Mouse (Mus musculus): ENCODE measurements around the gene Hnrnpdl. TPM values are rescaled to one million over a fixed set of nuclear protein-coding genes. Genes with fewer than 3 reads are reported as not detected.

Gene Hnrnpdl
- polyA plus RNA-seq, 1 experiment: 257 TPM

DNA sequence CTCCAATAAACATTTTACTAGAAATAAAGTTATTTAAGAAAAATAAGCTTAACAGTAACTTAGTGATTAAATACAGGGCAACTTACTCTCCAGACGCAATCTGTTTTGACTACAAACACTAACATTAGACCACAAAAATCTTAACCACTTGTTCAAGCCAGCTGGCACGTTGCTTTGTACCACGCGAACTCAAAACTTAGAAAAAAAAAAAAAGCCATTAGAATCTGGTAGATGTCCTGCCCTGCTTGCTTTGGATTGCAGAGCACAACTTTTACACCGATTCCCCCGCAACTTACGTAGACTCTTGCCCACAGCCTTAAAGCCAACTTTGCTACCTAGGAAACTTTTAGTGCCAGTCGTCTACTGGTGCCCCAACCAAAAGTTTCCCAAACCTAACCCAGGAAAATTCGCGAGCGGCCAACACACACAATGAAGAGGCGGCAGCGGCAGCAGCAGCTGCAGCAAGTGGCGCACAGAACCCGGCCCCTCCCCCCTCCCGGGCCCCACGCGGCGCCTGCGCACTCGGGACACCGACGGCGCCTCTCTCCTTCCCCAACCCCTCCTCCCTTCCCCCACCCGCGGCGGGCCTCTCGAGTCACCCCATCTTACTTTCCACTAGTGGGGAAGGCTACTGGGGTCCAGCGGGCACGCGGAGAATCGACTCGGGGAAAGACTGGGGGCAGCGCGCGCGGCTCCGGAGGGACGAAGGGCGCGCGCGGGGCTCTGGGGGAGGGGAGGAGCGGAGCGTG lies 1.3 kb downstream of the Hnrnpdl start:
- under 1% methylated on average over 43 of the region's 45 CpGs for WGBS
- H3K4me3 ChIP-seq (replicated peaks; ENCODE audit: insufficient read depth, low read depth, low read length): peak overlapping the region; percentile 97
- no peaks in the 10 kb centered on the region; the same call in 1 of the 2 replicates for H3K4me1 ChIP-seq (ENCODE audit: control insufficient read depth, insufficient read depth, low read length)
- H3K27ac ChIP-seq (ENCODE audit: insufficient read depth, low read length): peak overlapping the region; percentile 96
- TF ChIP-seq POLR2A (IDR thresholded peaks at IDR 0.05; ENCODE audit: borderline replicate concordance, insufficient read depth, low read length) (no peak), CTCF (IDR thresholded peaks at IDR 0.05; ENCODE audit: borderline replicate concordance, insufficient read depth, low read depth, low read length) (no peak)
- H3K27me3 ChIP-seq (ENCODE audit: control insufficient read depth, insufficient read depth, low read length): no peaks in the 10 kb centered on the region
- DNase-seq: peak; percentile 86 to 87

- Histone ChIP-seq H3K27me3 (ENCODE audit: control insufficient read depth, insufficient read depth, low read length) (no peaks in the 10 kb centered on the region), H3K4me1 (ENCODE audit: control insufficient read depth, insufficient read depth, low read length) (no peaks in the 10 kb centered on the region; the same call in 1 of the 2 replicates), H3K4me3 (replicated peaks; ENCODE audit: insufficient read depth, low read depth, low read length) (peak overlapping the region; percentile 24), H3K27ac (ENCODE audit: insufficient read depth, low read length) (no peak overlapping the region)
- WGBS: 6% methylated on average over 7 of the region's 7 CpGs
- DNase-seq: no peak
- no peak for TF ChIP-seq POLR2A (IDR thresholded peaks at IDR 0.05; ENCODE audit: borderline replicate concordance, insufficient read depth, low read length)
These were observed 2.8 kb downstream of the Hnrnpdl start for GRCm38 (mm10) chr5:100036681-100037080.

- H3K4me3 ChIP-seq (replicated peaks; ENCODE audit: insufficient read depth, low read depth, low read length): peak overlapping the region; percentile 22
- no peak for DNase-seq
- no peaks in the 10 kb centered on the region for H3K27me3 ChIP-seq (ENCODE audit: control insufficient read depth, insufficient read depth, low read length)
- no peaks in the 10 kb centered on the region; the same call in 1 of the 2 replicates for H3K4me1 ChIP-seq (ENCODE audit: control insufficient read depth, insufficient read depth, low read length)
- 21% methylated on average over 7 of the region's 7 CpGs for WGBS
- H3K27ac ChIP-seq (ENCODE audit: insufficient read depth, low read length): no peak overlapping the region
- TF ChIP-seq POLR2A (IDR thresholded peaks at IDR 0.05; ENCODE audit: borderline replicate concordance, insufficient read depth, low read length): no peak
- 0 out of 2 replicates have a peak, but pooled peaks have one; percentile 19 for TF ChIP-seq CTCF (IDR thresholded peaks at IDR 0.05; ENCODE audit: borderline replicate concordance, insufficient read depth, low read depth, low read length)
These were observed 3.5 kb downstream of the Hnrnpdl start for GRCm38 (mm10) chr5:100035950-100036349.

GRCm38 (mm10) chr5:100032646-100033045 lies 6.8 kb downstream of the Hnrnpdl start:
- Histone ChIP-seq H3K4me3 (replicated peaks; ENCODE audit: insufficient read depth, low read depth, low read length) (no peak overlapping the region), H3K27ac (ENCODE audit: insufficient read depth, low read length) (no peak overlapping the region), H3K27me3 (ENCODE audit: control insufficient read depth, insufficient read depth, low read length) (no peaks in the 10 kb centered on the region; the same call in 1 of the 2 replicates), H3K4me1 (ENCODE audit: control insufficient read depth, insufficient read depth, low read length) (no peaks in the 10 kb centered on the region; the same call in 1 of the 2 replicates)
- WGBS: 63% methylated on average over 3 of the region's 3 CpGs
- DNase-seq: no peak
- TF ChIP-seq CTCF (IDR thresholded peaks at IDR 0.05; ENCODE audit: borderline replicate concordance, insufficient read depth, low read depth, low read length) (no peak), POLR2A (IDR thresholded peaks at IDR 0.05; ENCODE audit: borderline replicate concordance, insufficient read depth, low read length) (no peak)

- no peak overlapping the region for H3K27ac ChIP-seq (ENCODE audit: insufficient read depth, low read length)
- no peaks in the 10 kb centered on the region; the same call in 1 of the 2 replicates for H3K4me1 ChIP-seq (ENCODE audit: control insufficient read depth, insufficient read depth, low read length)
- 91% methylated on average over 2 of the region's 2 CpGs for WGBS
- H3K27me3 ChIP-seq (ENCODE audit: control insufficient read depth, insufficient read depth, low read length): no peaks in the 10 kb centered on the region; the same call in 1 of the 2 replicates
- no peak for DNase-seq
- TF ChIP-seq CTCF (IDR thresholded peaks at IDR 0.05; ENCODE audit: borderline replicate concordance, insufficient read depth, low read depth, low read length) (no peak), POLR2A (IDR thresholded peaks at IDR 0.05; ENCODE audit: borderline replicate concordance, insufficient read depth, low read length) (no peak)
- no peak overlapping the region for H3K4me3 ChIP-seq (replicated peaks; ENCODE audit: insufficient read depth, low read depth, low read length)
These were observed 7.4 kb downstream of the Hnrnpdl start for GRCm38 (mm10) chr5:100032107-100032506.

- H3K4me3 ChIP-seq (replicated peaks; ENCODE audit: insufficient read depth, low read depth, low read length): no peak overlapping the region
- H3K27ac ChIP-seq (ENCODE audit: insufficient read depth, low read length): no peak overlapping the region
- no peaks in the 10 kb centered on the region; the same call in 1 of the 2 replicates for H3K27me3 ChIP-seq (ENCODE audit: control insufficient read depth, insufficient read depth, low read length)
- no peak for TF ChIP-seq CTCF (IDR thresholded peaks at IDR 0.05; ENCODE audit: borderline replicate concordance, insufficient read depth, low read depth, low read length)
- no peak for TF ChIP-seq POLR2A (IDR thresholded peaks at IDR 0.05; ENCODE audit: borderline replicate concordance, insufficient read depth, low read length)
- DNase-seq: no peak
- WGBS: 19% methylated on average over 6 of the region's 6 CpGs
- H3K4me1 ChIP-seq (ENCODE audit: control insufficient read depth, insufficient read depth, low read length): no peaks in the 10 kb centered on the region; the same call in 1 of the 2 replicates
These were observed 9.4 kb downstream of the Hnrnpdl start for GRCm38 (mm10) chr5:100030069-100030468.

GRCm38 (mm10) chr5:100024868-100025267 lies 14.6 kb downstream of the Hnrnpdl start:
- no peaks in the 10 kb centered on the region; the same call in 1 of the 2 replicates for H3K27me3 ChIP-seq (ENCODE audit: control insufficient read depth, insufficient read depth, low read length)
- H3K27ac ChIP-seq (ENCODE audit: insufficient read depth, low read length): no peak overlapping the region
- no peak for DNase-seq
- peaks cover 6% of the 10 kb centered on the region for H3K4me1 ChIP-seq (ENCODE audit: control insufficient read depth, insufficient read depth, low read length)
- H3K4me3 ChIP-seq (replicated peaks; ENCODE audit: insufficient read depth, low read depth, low read length): no peak overlapping the region
- WGBS: 87% methylated on average over 1 of the region's 1 CpGs
- no peak for TF ChIP-seq POLR2A (IDR thresholded peaks at IDR 0.05; ENCODE audit: borderline replicate concordance, insufficient read depth, low read length)
- TF ChIP-seq CTCF (IDR thresholded peaks at IDR 0.05; ENCODE audit: borderline replicate concordance, insufficient read depth, low read depth, low read length): no peak

- peak overlapping the region; percentile 3; the same call in 1 of the 2 replicates for H3K27ac ChIP-seq (ENCODE audit: insufficient read depth, low read length)
- H3K27me3 ChIP-seq (ENCODE audit: control insufficient read depth, insufficient read depth, low read length): no peaks in the 10 kb centered on the region; the same call in 1 of the 2 replicates
- H3K4me1 ChIP-seq (ENCODE audit: control insufficient read depth, insufficient read depth, low read length): peaks cover 6% of the 10 kb centered on the region
- H3K4me3 ChIP-seq (replicated peaks; ENCODE audit: insufficient read depth, low read depth, low read length): no peak overlapping the region
- no peak for TF ChIP-seq CTCF (IDR thresholded peaks at IDR 0.05; ENCODE audit: borderline replicate concordance, insufficient read depth, low read depth, low read length)
- TF ChIP-seq POLR2A (IDR thresholded peaks at IDR 0.05; ENCODE audit: borderline replicate concordance, insufficient read depth, low read length): no peak
- DNase-seq: peak; percentile 55 to 64
- 15% methylated on average over 5 of the region's 5 CpGs for WGBS
These were observed 15.1 kb downstream of the Hnrnpdl start for GRCm38 (mm10) chr5:100024403-100024802.
